Mouse (Mus musculus): ENCODE results near the gene Shmt1.
A peak's percentile ranks its signal among the peaks of the same experiment; 100 is the strongest.
"Not testable (repeated sequence)": the region's sequence is repeated elsewhere in the genome, so short reads cannot be mapped to it uniquely, and the experiment has no call there.

Shmt1 gene

GRCm38 (mm10) chr11:60811618-60812017, at the start of gene Shmt1:
Shmt1 (minus strand) TSS chr11:60811718.
- DNase-seq, result not testable (repeated sequence)

- DNase-seq, result no peak
Observed at GRCm38 (mm10) chr11:60856587-60856986, 45.1 kb upstream of the Shmt1 start.

GRCm38 (mm10) chr11:60845415-60845814, 33.9 kb upstream of the Shmt1 start:
- DNase-seq, result no peak

DNA sequence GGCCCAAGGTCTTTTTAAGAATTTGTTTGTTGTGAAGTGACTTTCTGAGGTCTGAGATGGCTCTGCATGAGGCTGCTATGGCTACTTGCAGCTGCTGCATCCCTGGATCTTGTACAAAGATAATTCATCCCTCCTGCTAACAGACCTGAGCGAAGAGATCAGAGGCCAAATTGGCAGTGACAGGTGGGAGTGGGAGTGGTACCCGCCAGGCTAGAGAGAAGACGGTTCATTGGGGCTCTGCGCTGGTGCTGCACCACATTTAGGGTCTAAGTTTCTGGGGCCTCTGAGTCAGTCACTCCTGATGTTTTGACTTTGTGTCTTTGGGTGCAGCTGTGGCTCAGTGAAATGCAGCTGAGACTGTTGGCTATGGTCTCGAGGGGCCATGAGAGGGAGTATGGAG, 31.9 kb upstream of the Shmt1 start:
- no peak for DNase-seq

DNA sequence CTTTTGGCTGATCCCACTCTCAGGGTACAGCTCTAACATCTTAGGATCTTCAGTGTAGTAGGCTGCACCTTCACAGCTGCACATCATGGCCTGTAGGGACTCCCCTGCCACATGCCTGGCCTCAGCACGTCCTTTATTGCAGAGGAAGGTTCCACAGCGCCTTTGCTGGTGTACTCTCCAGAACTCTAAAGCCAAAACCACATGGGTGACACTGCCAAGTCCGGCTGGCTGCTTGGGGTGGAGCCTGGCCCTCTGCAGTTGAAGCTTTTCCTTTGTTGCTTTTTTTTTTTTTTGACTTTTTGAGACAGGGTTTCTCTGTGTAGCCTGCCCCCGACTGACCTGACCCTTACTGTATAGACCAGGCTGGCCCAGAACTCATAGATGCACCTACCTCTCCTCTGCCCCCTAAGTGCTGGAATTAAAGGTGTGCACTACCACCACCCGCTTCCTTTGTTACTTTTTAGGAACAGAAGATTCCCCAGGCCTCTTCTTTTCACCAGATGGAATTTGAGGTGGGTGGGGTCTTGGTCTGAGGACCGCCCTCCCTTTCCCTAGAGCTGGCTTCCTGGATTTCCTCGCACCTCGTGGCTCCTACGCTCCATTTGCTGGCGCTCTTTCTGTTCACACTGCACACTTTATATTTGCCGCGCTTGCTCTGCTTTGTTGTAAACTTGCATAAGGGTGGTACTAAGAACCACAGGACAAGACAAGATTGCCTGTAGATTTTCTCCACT, 30.1 kb upstream of the Shmt1 start:
- no peak for DNase-seq

GRCm38 (mm10) chr11:60837644-60838406, 26.3 kb upstream of the Shmt1 start:
- no peak for DNase-seq

GRCm38 (mm10) chr11:60836897-60837296, 25.4 kb upstream of the Shmt1 start:
- DNase-seq, result no peak

GRCm38 (mm10) chr11:60830433-60831052, 19.0 kb upstream of the Shmt1 start, which contains the start of gene Dhrs7b:
Dhrs7b (plus strand) TSS chr11:60830631.
- peak; percentile 82 to 84 for DNase-seq

DNA sequence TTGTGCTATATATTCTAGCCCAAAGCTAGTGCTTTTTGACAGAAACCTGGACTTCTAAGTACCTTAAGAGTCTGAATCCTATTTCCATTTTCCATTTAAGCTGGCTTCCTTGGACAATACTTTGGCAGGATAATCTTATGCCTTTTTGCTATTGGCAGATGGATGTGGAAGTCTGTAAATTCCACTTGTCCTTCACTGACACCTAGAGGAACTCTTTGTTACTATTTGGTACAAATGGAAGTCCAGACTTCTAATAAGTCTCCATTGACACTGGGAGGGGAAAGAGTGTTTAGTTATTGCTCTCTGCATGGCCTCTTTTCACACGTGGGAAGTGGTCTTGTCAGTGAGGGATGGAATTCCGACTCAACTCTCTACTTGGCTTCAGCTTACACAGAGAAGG, 17.4 kb upstream of the Shmt1 start:
- no peak for DNase-seq

DNA sequence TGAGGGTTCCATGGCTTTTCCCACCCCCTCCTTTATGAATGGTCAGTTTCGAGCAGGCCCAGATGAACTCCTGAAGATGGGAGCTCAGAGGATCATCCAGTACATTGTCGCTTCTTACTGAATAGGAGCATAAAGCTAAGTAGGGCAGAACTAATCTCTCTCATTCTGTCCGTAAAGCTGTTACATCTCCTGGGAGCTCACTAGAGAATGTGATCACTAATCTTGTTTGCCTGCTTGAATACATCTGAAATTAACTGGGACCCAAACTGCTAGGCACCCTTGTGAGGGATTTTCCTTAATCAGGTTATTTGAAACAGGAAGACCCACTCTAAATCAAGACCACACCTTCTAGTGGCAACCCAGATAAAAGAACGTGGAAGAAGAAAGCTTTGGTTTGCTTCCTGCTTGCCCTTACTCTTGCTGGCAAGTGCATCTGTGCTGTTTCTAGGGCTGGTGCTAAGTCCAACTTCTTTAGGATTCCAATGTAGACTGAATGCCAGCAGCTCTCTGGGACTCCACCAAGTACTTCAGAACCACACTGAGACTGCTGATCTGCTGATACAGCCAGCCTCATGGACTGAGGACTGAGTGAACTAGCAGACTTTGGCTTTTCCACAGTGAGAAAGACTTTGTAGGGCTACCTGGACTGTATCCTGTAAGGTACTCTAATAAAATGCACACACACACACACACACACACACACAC, 15.9 kb upstream of the Shmt1 start:
- DNase-seq, result no peak

DNA sequence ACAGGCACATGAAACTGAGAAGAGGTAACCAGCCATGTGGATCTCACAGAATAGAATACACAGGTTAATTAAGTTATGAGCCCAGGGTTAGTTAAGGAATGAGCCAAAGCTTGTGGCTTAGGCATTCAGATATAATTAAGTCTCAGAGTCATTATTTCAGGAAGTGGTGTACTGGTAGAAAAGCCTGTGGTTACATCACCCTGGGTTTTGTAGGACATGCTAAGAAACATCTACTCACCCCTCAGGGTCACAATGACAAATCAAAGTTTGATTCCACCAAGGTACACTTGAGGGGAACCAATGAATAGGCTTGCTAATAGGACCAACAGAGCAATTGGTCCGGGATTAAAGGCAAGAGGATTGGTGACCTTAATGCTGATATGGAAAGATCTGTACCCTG, 15.2 kb upstream of the Shmt1 start:
- no peak for DNase-seq

GRCm38 (mm10) chr11:60825191-60825590, 13.7 kb upstream of the Shmt1 start:
- no peak for DNase-seq

DNA sequence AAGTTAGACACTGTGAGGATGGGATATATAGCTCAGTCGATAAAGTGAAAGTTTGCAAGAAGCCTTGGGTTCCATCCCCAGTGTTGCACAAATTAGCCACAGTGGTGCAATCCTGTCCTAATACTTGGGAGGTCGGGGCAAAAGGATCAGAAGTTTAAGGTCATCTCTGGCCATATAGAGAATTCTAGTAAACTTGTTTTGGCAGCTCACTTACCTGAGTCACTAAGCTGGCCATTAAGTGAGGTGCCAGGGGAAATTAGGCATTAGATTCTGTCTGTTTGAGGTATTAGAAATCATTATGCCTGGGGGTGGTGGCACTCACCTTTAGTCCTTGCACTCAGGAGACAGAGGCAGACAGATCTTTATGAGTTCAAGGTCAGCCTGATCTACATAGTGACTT, 12.3 kb upstream of the Shmt1 start:
- no peak for DNase-seq

DNA sequence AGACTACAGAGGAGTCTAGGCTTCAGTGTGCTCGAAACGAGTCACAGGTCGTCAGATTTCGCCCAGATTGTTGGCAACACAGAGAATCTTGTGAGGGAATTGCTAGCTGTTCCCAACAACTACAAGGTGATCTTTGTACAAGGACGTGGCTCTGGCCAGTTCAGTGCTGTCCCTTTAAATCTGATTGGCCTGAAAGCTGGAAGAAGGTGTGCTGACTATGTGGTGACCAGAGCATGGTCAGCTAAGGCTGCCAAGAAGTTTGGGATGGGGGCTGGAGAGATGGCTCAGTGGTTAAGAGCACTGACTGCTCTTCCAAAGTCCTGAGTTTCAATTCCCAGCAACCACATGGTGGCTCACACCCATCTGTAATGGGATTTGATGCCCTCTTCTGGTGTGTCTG, 4.9 kb upstream of the Shmt1 start:
- no peak for DNase-seq

DNA sequence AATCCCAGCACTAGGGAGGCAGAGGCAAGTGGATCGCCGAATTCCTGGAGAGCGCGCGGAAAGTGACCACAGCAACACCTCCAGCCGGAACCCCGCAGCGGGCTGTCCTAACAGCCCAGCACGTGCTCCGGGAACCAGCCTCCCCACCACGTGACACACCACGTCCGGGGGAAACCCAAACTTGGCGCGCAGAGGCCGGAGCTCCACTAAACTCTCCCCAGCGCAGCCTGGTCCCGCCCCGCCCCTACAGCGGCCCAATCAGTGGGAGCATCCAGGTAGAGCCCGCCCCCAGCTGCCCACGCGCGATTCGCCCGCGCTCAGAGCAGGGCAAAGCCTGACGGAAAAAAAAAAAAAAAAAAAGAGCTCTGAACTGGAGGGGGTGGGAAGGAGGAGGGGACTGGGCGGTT, 461 bp downstream of the Shmt1 start:
- peak; percentile 93 to 94 for DNase-seq

GRCm38 (mm10) chr11:60810046-60810965, 1.2 kb downstream of the Shmt1 start:
- peak in 1 of 2 experiments; percentile 5 for DNase-seq

- DNase-seq, result no peak
Observed at GRCm38 (mm10) chr11:60809546-60809945, 2.0 kb downstream of the Shmt1 start.

DNA sequence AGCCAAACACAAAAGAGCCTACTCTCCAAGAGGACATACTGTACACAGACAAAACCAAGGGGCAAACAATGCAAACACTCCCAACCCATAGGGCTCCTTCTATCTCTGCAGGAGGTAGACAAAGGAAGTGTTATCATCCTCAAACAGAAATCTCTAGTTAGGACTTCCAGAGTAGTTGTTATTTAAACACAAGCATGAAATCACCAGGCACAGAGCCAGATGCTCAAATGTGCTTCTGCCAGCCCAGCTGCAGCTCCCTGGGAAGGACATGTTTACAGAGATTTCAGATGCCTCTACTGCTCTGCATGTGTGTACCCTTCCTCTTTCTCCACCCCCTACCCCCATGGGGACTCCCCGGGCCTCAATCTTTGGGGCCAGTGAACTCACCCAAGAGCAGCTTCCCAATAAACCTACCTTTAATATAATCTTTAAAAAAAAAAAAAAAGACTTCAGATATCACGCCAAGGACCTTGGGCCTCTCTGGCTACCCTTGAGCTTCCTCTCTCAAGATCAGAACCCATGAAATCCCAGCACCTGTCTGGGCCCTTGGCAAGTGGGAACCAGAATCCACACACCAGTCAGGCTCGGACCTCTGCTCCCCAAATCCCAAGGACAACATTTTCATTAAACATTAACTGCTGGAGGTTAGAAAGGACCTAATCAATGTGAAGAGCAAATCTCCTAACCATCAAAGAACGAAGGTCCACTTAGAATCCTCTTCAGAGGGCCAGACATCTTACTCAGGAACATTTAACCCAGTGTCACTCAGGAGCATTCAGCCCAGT, 3.0 kb downstream of the Shmt1 start:
- DNase-seq, result no peak

DNA sequence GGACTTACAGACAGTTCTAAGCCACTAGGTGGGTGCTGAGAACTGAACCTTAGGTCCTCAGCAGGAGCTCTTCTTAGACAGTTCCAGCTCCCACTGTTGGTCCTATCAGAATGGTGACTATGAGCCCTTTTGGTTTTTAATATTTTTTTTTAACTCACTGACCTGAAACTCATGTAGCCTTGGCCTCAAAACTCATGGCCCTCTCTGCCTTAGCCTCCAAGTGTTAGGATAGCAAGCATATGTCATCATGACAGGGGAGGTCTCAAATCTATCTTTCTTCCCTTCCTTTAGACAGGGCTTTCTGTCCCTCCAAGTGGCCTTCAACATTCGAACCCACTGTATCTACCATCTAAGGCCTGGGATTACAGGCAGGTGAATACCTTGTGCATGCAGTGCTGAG, 10.6 kb downstream of the Shmt1 start:
- no peak for DNase-seq

GRCm38 (mm10) chr11:60799977-60800376, 11.5 kb downstream of the Shmt1 start:
- no peak for DNase-seq

- no peak for DNase-seq
Observed at GRCm38 (mm10) chr11:60796342-60796741, 15.2 kb downstream of the Shmt1 start.
